Mouse (Mus musculus): ENCODE data around the gene Mxd3.

Mxd3 gene

DNA sequence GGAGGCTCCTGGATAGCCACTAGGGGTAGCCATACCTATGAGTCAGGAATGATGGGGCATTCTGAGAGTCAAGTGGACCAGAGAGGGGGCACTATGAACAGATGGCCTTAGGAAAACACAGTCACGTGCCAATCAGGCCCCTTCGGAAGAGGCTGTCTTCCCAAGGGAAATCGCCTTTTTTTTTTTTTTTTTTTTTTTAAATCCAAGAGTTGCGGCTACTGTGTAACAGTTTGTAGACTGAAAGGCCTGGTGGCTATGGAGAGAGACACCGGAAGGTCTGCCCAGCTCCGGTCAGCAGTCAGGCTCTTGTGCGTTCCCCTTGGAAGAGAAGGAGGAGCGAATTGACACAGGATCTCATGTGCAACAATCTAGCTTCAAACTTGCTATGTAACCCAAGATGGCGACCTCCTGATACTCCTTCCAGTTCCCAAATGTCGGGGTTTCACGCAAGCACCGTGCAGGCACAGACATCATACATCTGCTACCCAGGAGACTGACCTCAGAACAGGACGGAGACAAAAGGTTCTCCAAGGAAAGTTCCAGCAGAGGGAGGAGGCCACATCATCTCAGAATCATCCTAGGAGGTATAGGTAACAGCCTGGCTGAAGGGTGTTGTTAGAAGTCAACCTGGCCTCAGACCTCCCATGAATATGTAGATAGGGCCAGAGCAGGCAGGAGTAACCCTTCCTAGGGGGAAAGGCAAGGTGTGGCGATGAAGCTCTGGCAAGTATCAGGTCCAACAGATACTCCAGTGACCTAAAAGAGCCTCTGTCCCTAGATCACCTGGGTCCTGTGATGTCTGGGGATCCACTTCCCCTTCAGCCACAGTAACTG lies 1.2 kb upstream of the Mxd3 start:
- no peak for DNase-seq

- peak; percentile 49 for DNase-seq
These were observed 427 bp downstream of the Mxd3 start for GRCm38 (mm10) chr13:55329109-55329682.

- DNase-seq = no peak
These were observed 982 bp downstream of the Mxd3 start for GRCm38 (mm10) chr13:55328641-55329040.

DNA sequence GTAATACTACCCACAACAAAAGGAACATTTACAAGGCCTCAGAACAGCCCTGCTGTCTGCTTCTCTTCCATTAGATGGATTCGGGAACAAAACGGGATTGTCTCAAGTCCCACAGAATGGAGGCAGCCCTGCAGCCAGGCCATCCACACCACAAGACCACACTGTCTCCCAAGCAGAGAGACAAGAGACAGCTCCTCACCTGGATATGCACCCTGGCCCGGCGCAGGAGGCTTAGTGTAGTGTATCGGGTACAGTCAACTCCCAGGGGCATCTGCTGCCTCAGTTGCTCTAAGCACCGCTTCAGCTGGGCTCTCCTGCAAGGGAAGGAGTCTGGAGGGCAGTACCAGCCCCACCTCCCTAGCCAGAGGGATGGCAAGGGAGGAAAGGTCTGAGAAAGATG lies 1.5 kb downstream of the Mxd3 start:
- DNase-seq = no peak

DNA sequence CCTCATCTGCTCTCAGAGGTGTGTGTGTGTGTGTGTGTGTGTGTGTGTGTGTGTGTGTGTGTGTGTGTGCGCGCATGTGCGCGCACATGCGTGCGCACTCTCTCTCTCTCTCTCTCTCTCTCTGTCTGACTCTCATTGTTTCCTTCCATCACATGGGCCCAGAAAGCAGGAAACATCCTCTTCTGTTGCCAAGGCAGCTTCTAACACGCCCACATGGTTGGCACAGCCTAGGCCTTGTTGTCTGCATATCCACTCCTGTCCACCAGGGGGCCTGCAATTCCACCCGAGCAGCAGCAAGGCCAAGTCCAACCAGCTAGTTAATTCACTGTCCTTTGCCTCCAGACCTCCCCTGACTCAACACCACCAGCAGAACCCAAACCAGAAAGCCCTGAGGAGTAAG lies 2.0 kb downstream of the Mxd3 start:
- peak; percentile 90 for DNase-seq

- DNase-seq = no peak
These were observed 2.5 kb downstream of the Mxd3 start for GRCm38 (mm10) chr13:55327169-55327568.

GRCm38 (mm10) chr13:55325596-55325995 lies 4.0 kb downstream of the Mxd3 start:
- DNase-seq = no peak

DNA sequence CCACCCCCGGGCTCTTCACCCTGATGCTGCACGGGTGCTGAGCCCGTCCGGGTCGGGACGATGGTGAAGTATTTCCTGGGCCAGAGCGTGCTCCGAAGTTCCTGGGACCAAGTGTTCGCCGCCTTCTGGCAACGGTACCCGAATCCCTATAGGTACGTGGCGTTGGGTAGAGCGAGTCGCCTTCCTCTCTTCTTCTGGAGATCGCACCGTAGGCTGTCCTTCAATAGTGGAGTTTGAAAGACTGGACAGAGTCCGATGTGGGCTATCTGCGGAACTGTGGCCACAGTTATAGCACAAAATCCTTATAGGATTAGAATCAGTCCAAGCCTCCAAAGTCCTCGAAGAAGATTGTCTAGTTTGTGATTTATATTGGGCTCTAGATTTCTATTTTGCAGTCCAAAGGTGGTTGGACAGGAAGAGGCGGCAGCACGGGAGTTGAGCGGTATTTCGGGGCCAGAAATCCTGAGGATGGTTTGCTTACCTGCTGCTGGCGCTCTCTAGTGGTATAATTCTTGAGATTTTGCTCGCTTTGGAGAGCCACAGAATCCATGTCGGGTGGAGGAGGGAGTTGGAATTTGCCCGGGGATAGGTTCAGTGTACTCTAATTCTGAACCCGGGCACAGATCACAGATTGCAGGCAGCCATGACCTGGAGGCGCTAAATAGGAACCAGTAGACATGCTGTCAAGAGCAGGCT lies 7.3 kb downstream of the Mxd3 start:
- peak; percentile 61 for DNase-seq

GRCm38 (mm10) chr13:55321434-55322129 lies 8.0 kb downstream of the Mxd3 start, which contains the start of gene Rab24:
Rab24 (minus strand) TSS chr13:55321946.
- peak; percentile 93 for DNase-seq

GRCm38 (mm10) chr13:55319931-55320533 lies 9.6 kb downstream of the Mxd3 start, which contains the start of gene Prelid1:
Prelid1 (plus strand) TSS chr13:55320500.
- no peak for DNase-seq

- DNase-seq = no peak
These were observed 11.3 kb downstream of the Mxd3 start for GRCm38 (mm10) chr13:55318351-55318750.

DNA sequence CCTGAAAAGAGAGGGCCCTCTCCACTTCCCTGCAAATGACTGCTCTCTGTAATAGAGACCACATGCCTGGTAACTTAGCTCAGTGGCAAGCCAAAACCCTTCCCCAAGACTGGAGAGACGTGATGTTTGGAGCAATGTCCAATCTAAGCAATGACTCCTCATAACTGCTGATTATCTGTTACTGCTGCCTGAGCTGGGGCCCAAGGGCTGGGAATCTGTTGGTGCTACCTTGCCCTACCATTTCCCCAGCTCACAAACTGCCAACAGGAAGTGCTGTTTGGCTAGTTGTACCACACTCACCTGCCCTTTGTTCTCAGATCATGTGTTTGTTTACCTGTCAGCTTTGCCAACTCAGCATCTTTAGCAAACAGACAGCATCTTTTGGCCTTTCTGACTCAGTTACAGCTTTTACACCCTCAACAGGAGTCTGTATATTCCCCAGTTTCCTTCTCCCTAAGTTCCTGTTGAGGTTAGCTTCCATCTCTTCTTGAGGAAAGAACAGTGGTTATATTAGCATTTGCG lies 14.7 kb downstream of the Mxd3 start:
- no peak for DNase-seq

DNA sequence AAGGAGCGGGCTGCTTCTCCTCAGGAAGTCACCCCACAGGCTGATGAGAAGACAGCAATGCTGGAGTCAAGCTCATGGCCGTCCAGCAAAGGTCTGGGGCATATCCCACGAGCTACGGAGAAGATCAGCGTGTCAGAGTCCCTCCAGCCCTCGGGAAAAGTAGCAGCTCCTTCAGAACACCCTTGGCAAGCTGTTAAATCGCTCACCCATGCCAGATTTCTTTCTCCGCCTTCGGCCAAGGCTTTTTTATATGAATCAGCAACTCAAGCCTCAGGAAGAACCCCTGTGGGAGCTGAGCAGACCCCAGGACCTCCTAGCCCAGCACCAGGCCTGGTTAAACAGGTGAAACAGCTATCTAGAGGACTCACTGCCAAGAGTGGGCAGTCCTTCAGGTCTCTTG lies 16.6 kb downstream of the Mxd3 start:
- DNase-seq = no peak

DNA sequence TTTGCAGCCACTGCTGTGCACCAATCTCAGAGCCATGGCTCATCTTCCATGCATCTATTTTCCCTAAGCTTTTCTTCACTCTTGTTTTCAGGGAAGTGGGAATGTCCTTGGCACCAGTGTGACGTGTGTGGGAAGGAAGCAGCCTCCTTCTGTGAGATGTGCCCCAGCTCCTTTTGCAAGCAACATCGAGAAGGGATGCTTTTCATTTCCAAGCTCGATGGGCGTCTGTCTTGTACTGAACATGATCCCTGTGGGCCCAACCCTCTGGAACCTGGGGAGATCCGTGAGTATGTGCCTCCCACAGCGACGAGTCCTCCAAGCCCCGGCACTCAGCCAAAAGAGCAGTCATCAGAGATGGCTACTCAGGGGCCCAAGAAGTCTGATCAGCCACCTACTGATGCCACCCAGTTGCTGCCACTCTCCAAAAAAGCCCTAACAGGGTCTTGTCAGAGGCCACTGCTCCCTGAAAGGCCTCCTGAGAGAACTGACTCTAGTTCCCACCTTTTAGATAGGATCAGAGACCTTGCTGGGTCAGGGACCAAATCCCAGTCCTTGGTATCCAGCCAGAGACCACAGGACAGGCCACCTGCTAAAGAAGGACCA lies 17.5 kb downstream of the Mxd3 start:
- no peak for DNase-seq

DNA sequence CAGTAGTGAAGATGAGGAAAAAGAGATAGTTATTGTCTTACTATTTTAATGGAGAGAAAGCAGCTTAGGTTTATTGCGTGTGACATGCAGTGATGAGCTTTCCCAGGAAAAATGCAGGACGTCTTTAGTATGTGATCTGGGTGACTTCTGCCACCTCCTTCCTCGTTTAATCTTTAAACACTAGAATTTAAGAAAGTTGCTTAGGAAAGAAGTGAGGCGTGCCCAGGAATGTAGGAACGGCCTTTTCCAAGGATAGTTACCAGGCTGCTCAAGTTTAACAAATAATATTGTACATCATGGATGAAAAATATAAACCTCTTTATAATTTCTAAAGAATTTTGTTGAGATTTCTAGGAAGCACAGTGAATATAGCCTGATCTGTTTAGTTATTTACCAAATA lies 28.7 kb downstream of the Mxd3 start:
- no peak for DNase-seq

DNA sequence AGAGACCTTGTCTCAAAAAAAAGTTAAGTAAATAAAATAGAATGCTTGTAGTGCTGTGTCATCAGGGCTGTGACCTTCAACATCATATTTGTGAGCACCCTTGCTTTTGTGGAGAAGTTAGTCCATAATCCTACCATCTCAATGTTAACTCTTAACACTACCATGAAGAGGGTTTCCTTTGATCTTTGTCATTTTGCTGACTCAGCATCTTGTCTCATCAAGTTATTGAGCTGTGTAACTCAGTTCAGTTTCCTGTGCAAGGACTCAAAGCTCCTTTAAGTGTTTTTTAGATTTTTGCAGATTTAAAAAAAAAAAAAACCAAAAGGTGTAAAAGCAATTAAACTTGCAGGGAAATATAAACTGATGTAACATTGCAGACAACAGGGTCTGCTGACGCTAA lies 32.9 kb downstream of the Mxd3 start:
- no peak for DNase-seq

- peak; percentile 15 for DNase-seq
These were observed 40.8 kb downstream of the Mxd3 start for GRCm38 (mm10) chr13:55288854-55289253.

- DNase-seq = no peak
These were observed 52.0 kb downstream of the Mxd3 start for GRCm38 (mm10) chr13:55277646-55278045.

DNA sequence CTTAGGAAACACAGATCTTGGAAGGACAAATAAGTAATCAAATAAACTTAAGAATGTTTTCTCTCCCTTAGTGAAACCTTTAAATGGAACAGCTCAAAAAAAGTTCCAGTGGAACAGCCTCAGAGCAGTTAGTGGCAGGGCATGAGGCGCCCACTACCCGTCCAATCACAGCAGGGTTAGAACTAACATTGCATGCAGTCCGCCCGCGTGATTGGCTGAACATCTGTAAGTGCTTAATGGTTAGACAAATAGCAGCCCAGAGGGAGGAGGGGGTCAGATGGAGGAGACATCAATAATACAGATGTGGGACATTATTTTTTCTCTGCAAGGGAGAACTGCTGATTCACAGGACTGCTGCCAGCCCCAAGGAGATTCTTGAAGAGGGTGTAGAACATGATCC lies 52.4 kb downstream of the Mxd3 start:
- DNase-seq = no peak

Measured in thymus, postnatal 14 days (tissue).